Mouse (Mus musculus) testis, postnatal 10 days (tissue): ENCODE measurements around the gene Gcfc2.

Source experiments
- DNase-seq: peaks from one replicate; pipeline ENCODE4 v3.0.0; 2021; ENCODE audit warnings: low spot score

Gene Gcfc2

GRCm38 (mm10) chr6:81975971-81976621, 52.6 kb downstream of the Gcfc2 start:
- peak; percentile 89 for DNase-seq

- no peak for DNase-seq
Measured at GRCm38 (mm10) chr6:81979286-81979685, 55.8 kb downstream of the Gcfc2 start.

- peak; percentile 38 for DNase-seq
Measured at GRCm38 (mm10) chr6:81986171-81986570, 62.7 kb downstream of the Gcfc2 start.

DNA sequence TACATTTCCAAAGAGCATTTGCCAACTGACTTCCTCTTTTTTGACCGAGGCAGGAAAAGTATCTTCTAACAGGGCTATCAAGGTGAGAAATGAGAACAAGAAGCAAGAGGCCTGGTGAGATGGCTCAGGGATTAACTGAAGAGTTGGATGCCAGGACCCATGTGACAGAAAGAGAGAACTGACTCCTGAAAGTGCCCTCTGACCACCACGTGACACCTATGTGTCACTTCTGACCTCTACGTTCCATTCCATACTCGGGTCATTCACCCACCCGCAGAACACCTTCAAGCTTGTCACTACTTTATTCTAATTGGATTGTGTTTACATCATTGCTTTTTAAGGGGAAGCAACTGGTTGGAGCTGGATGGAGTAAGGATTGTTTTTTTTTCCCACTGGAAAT, 63.1 kb downstream of the Gcfc2 start:
- DNase-seq, result no peak

GRCm38 (mm10) chr6:81987010-81987409, 63.5 kb downstream of the Gcfc2 start:
- DNase-seq, result peak; percentile 90

- peak; percentile 47 for DNase-seq
Measured at GRCm38 (mm10) chr6:81987580-81987979, 64.1 kb downstream of the Gcfc2 start.

- DNase-seq, result peak; percentile 36
Measured at GRCm38 (mm10) chr6:81988341-81988740, 64.9 kb downstream of the Gcfc2 start.

GRCm38 (mm10) chr6:81990049-81990810, 66.8 kb downstream of the Gcfc2 start:
- DNase-seq, result peak; percentile 43
